Mouse (Mus musculus): Measurements from ENCODE around the gene Gk. TPM values are rescaled to one million over a fixed set of nuclear protein-coding genes. Genes with fewer than 3 reads are reported as not detected.
A peak's percentile ranks its signal among the peaks of the same experiment; 100 is the strongest.

The Gk gene
- polyA plus RNA-seq, 1 experiment from 2014 or later, result 55.6 TPM

GRCm38 (mm10) chrX:85676808-85677207 lies 99.8 kb downstream of the Gk start:
- Histone ChIP-seq H3K9me3 (replicated peaks; ENCODE audit: low read length) (no peaks in the 10 kb centered on the region), H3K4me3 (replicated peaks; ENCODE audit: low read depth, low read length) (no peak overlapping the region), H3K27ac (no peak overlapping the region), H3K4me2 (ENCODE audit: low read length) (no peak overlapping the region), H3K36me3 (ENCODE audit: insufficient read depth, low read length) (no peaks in the 10 kb centered on the region), H3K9ac (ENCODE audit: low read depth, low read length) (no peak overlapping the region), H3K4me1 (replicated peaks; ENCODE audit: insufficient read depth, low read length) (no peaks in the 10 kb centered on the region), H3K27me3 (ENCODE audit: insufficient read depth, low read length) (no peaks in the 10 kb centered on the region)
- ATAC-seq (replicated peaks; ENCODE audit: low FRiP score, low read depth) (no peak; the same call in 1 of the 2 replicates), DNase-seq (ENCODE audit: low spot score) (peak; percentile 64)
- WGBS, result 20% methylated on average over 7 of the region's 7 CpGs
- TF ChIP-seq CTCF (IDR thresholded peaks at IDR 0.05; ENCODE audit: low read depth), result peak; percentile 80

Other genes with a start within 250 kb of the Gk start
- gene Tab3, start 202.8 kb downstream of the Gk start, polyA plus RNA-seq (2015; fragmentation: Nextera tagmentation; extraction: Ambion mirVana), result 3.9 and 4.4 TPM in 2 replicates
- gene 5430427O19Rik, start 93.5 kb upstream of the Gk start, polyA plus RNA-seq (2015; fragmentation: Nextera tagmentation; extraction: Ambion mirVana), result 0.12 and 0.17 TPM in 2 replicates

All from kidney, postnatal 0 days (tissue).